Mouse (Mus musculus) ES-Bruce4 (cell line): ENCODE data around the gene Tia1.

Source experiments
- CTCF ChIP-seq: IDR thresholded peaks from one replicate; pipeline ENCODE4 v1.8.1; 2011; ENCODE audit warnings: low read depth, low read length
- EP300 ChIP-seq: IDR thresholded peaks from 2 replicates; pipeline ENCODE4 v1.6.1; 2011; ENCODE audit warnings: low read depth, low read length; ENCODE audit not compliant: insufficient read depth
- POLR2A ChIP-seq: IDR thresholded peaks from one replicate; pipeline ENCODE4 v1.8.1; 2011; ENCODE audit warnings: low read length; ENCODE audit not compliant: insufficient read depth

- no peak for TF ChIP-seq CTCF
- no peak for TF ChIP-seq EP300
- no peak for TF ChIP-seq POLR2A
Measured at GRCm38 (mm10) chr6:86368479-86368878, 35.5 kb upstream of the Tia1 start.
